Mouse (Mus musculus) frontal cortex, adult (tissue): ENCODE results near the gene Snrpc.

Experiments
- ATAC-seq: cut with Nextera tagmentation; 2 replicates; pipeline ENCODE4 v1.9.2; 2017; ENCODE audit warnings: mild to moderate bottlenecking, moderate library complexity, mixed read lengths; ENCODE audit not compliant: low TSS enrichment

Snrpc gene

DNA sequence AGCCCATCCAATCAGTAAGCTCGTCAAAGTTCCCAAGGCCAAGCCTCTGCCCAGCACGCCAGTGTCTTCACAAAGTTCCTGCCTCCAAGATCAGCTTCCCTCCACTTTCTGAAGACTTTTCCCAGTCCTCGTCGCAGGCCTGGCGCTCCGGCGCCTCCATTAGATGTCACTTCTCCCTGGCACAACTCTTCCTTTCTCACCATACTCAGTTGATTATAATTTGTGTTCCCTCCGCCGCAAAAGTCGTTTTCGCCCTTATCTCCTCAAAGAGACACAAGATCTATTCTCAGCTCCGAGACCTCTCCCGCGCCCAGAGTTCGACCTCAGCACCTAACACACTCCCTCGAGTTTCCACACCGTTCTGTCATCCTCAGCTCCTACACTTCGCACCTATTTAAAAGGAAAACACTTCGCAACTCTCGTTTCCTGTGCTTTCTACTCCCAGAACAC is 18.4 kb upstream of the Snrpc start:
- ATAC-seq, result no peak

DNA sequence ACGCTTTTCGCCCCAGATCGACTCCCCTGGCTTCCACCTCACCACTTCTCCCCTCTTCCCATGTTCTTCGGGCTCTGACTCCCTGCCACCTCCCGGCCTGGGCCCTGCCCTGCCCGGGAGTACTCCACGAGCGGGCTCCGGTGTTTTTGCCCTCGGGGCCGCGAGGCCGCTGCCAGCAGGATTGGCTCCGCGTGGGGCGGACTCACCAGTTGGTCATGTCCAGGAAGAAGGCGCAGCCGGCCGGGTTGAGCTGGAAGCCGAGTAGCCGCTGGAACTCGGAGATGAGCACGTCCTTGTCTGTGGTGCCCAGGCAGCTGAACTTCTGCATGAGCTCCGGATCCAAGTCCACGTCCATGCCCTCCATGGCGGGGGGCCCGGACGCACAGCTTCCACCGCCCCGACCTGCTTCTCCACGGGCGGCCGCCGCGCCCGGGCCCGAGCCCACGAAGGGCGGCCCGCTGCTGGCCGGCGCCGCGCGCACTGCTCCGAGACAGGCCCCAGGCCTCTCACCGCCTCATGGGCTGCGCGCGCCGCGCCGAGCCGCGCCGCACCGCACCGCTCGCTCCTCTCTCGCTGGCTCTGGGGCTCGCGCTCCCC is 17.9 kb upstream of the Snrpc start:
- peak; percentile 60 for ATAC-seq

DNA sequence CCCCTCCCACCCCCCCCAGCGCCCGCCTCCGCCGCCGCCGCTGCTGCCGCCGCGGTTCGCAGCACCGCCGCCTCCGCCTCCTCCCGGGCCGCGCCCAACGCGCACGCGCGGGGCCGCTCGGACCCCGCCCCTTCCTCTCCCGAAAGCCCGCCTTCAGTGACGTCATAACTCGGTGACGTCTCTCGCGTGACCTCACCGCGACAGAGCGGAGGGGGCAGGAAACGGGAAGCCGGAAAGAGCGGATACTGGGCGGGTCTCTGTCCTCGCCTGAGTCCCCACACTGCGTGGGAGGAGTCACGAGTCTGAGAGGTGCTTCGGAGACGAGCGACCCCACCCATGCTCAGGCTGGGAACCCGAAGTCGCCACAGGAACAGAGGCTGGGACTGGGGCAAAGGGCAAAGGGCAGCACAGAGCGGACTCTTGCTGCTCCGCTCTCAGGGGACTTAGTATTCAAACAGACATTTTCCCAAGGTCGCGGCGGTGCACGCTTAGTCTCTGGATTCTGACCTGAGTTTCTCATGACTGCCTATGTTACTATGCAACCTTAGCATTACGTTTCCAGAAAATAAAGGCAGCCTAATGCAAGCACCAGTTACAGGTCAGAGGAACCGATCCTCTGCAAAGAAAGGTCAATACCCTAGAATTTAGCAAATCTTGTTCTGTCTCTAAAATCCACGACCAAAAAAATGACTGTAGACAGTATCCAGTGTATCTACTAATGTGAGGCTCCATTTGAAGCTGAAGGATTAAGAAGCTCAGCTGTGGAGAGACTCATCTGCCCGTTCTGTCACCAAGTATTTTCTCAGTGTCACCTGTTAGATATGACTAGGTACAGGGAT is 17.2 kb upstream of the Snrpc start, which contains the start of gene D17Wsu92e:
TSS of gene D17Wsu92e (minus strand) at position 81 of the 839 bp plus-strand sequence.
- peak; percentile 93 for ATAC-seq

DNA sequence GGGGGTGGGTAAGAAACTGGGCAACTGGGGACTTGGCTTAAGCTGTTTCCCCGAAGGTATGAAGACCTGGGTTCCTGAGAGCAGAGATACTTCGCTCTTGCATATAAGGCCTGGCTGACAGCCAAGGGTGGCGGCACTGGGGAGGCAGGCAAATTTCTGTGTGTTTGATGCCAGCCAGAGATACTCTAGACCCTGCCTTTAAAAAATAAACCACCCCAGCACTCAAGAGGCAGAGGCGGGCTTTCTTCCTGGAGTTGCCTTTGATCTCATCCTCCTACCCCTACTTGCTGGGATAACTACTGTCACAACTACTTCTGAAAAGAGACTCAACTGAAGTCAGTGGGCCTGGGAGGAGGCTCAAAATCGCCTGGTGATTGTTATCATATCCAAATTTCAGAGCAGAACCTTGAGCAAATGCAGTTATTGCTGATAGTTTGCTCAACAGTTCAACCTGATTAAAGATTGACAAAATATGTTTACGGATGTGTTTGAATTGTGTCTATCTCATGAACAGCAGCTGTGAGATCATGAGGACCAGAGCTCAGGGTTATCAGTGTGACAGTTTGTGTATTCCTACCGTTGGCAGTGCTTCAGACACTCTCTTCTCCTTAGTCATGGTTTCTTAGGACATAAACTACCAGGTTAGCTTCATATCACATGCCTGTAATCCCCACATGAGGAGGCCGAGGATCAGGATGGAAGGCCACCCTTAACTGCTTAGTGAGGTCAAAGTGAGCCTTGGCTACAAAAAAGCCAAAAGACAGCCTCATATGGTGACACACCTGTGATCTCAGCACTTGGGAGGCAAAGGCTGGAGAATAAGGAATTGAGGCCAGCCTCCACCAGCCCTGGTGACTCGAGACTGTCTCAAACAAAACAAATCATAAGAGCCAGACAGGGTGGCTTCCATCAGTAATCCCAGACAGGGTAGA is 16.3 kb upstream of the Snrpc start:
- no peak for ATAC-seq

DNA sequence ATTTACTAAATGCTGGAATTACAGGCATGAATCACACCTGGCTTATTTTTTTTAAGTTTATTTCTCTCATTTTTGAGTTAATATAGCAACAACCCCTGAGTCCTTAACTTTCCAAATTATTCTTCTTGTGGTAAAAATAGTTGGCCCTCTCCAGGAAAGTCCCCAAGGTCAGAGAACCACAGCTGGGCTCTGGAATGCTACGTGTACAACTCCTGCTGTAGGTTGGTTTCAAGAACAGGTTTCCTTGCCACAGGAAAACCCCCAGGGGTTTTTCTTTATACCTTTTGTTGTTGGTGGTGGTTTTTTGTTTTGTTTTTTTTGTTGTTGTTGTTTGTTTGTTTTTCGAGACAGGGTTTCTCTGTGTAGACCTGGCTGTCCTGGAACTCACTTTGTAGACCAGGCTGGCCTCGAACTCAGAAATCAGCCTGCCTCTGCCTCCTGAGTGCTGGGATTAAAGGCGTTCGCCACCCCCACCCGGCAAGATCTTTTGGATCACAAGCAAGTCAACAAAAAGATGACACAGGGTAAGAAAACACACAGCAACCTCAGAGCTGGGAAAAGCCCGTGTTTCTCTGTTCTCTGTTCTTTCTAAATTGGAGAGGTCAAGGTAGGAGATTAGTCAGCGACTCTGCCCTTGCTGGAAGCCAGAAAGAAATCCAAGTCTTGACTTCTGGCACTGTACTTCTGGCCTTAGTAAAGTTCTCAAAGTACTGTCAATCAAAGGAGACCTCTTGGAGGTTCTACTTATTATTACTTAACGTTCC is 14.6 kb upstream of the Snrpc start:
- no peak for ATAC-seq

- ATAC-seq, result no peak
Observed at GRCm38 (mm10) chr17:27824941-27825340, 13.0 kb upstream of the Snrpc start.

- no peak for ATAC-seq
Observed at GRCm38 (mm10) chr17:27825539-27825938, 12.4 kb upstream of the Snrpc start.

DNA sequence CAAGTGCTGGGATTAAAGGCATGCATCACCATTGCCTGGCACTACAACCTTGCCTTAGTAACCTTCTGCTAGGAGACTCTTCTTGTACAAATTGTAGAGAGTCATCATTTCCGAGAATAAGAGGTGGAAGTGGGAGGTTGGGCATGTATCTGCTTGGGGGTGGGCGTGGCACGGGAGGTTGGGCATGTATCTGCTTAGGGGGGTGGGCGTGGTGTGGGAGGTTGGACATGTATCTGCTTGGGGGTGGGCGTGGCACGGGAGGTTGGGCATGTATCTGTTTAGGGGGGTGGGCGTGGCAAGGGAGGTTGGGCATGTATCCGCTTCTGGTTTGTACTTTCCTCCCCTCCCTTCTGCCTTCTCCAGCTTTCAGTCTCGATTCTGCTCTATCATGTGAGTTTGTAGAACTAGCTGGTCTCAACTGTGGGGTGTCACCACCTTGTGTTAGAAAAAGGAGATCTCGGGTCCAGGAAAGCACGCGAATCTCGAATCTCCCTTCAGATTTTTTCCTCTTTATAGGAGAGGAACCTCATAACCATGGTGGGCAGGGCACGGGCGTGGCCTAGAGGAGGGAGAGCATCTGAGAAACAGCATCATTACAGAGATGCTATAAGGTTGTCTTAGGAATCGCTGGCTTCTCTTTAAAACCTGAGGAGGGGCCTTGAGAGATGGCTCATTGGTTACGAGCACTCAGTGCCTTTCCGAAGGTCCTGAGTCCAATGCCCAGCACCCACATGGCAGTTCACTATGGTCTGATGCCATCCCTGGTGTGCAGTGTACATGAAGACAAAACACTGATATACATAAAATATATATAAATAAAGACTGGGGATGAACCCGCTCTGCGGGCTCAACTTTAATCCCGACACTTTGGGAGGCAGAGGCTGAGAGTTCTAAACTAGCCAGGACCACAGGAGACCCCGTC is 11.7 kb upstream of the Snrpc start:
- ATAC-seq, result no peak

GRCm38 (mm10) chr17:27826908-27827383 is 11.0 kb upstream of the Snrpc start:
- ATAC-seq, result no peak

- no peak for ATAC-seq
Observed at GRCm38 (mm10) chr17:27827511-27827910, 10.4 kb upstream of the Snrpc start.

GRCm38 (mm10) chr17:27830411-27830810 is 7.5 kb upstream of the Snrpc start:
- no peak for ATAC-seq

GRCm38 (mm10) chr17:27839469-27840252 is 1.7 kb downstream of the Snrpc start:
- ATAC-seq, result peak; percentile 99

DNA sequence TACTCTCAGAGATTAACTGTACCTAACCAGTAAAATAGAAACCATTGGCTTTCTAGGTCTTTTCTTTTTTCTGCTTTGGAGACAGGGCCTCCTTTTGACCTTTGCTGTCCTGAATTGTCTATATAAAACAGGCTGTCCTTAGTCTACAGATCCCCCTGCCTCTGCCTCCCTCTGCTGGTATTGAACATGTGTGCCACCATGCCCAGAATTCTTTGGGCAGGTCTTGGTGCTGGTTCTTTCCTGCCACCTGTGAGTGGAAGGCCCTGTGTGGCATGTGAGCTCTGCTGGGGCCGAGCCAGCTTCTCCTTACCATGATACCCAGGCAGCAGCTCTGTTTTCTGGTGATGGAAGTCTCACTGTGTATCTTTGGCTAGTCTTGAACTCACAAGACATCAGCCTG is 10.4 kb downstream of the Snrpc start:
- ATAC-seq, result no peak

- no peak for ATAC-seq
Observed at GRCm38 (mm10) chr17:27851076-27851475, 13.1 kb downstream of the Snrpc start.

DNA sequence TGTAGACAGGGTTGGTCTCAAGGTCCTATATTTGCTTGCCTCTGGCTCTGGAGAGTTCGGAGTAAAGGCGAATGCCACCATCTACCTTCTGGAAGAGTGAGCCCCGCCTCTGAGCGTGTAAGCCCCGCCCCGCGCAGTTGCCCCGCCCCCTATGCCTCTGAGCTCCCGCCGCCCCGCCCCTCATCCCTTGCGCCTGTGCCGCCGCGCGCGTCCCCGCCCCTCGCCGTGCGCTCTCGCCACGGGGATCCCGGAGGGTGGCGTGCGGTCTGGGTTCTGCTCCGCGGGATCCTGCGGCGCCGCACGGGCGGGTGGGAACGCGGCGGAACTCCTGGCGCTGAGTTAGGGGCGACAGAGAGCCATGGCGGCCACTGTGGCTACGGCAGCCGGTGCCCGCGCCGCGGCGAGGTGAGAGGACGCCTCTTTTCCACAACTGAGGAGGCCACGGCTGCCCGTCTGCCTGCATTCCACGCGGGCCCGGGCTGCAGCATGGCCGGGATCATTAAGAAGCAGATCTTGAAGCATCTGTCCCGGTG is 18.4 kb downstream of the Snrpc start, which contains the start of gene Uhrf1bp1:
TSS of gene Uhrf1bp1 (plus strand) at position 177 of the 533 bp plus-strand sequence.
- ATAC-seq, result peak; percentile 88

DNA sequence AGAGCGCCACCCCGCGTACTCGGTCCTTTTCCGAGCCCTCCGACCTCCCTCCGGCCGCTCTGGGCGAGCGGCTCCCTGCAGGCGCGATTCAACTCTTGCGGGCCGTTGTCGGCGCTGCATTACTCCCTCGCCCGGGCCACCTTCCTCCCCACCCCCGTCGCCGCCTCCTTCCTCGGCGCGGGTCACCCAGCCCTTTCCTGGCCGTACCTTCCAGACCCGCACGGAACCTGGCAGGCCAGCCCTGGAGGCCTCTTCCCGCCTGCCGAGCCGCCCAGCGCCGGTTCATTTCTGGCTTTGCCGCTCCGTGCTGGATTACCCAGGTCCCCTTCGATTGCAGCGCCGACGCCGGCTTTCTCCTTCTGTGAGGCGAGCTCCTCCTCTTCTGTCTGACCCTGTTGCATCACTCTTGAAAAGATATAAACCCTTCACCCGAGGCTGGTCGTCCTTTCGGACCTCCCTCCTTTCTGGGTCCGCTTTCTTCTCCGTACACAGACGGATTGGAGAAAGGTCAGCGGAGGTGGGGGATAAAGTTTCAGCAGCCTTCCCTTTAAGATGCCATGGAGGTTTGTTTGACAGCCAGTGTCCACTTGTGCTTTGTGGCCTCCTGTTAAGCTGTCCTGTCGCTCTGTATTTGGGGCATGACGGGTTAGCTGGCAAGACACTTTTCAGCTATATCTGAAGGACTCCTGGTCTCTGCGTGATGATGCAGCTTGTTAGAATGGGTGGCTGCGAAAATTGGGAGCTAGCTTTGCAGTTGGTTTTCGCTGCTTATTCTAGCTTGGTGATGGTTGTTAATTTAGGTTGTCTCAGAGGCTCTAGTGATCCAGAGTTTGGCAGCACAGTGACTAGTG is 19.1 kb downstream of the Snrpc start:
- peak; percentile 65 for ATAC-seq

- no peak for ATAC-seq
Observed at GRCm38 (mm10) chr17:27857649-27858475, 19.9 kb downstream of the Snrpc start.
